Mouse (Mus musculus) layer of hippocampus, postnatal 14 days (tissue): ENCODE results near the gene Fcho1. TPM values are rescaled to one million over a fixed set of nuclear protein-coding genes. Genes with fewer than 3 reads are reported as not detected.
A peak's percentile ranks its signal among the peaks of the same experiment; 100 is the strongest.

ENCODE experiments used
- DNase-seq, 2 experiments: peaks; one replicate each; pipeline ENCODE4 v3.0.0; 2021 to 2022; ENCODE audit warnings: low spot score in 2 of 2, mixed read lengths in 1 of 2
- total RNA-seq, 2 experiments: library from RNA; stranded (reverse); gene quantifications; 2 replicates each; pipeline ENCODE4 v1.2.3; 2021

Gene Fcho1
- total RNA-seq, 2 experiments from 2014 or later = 83.1 to 86.4 TPM

DNA sequence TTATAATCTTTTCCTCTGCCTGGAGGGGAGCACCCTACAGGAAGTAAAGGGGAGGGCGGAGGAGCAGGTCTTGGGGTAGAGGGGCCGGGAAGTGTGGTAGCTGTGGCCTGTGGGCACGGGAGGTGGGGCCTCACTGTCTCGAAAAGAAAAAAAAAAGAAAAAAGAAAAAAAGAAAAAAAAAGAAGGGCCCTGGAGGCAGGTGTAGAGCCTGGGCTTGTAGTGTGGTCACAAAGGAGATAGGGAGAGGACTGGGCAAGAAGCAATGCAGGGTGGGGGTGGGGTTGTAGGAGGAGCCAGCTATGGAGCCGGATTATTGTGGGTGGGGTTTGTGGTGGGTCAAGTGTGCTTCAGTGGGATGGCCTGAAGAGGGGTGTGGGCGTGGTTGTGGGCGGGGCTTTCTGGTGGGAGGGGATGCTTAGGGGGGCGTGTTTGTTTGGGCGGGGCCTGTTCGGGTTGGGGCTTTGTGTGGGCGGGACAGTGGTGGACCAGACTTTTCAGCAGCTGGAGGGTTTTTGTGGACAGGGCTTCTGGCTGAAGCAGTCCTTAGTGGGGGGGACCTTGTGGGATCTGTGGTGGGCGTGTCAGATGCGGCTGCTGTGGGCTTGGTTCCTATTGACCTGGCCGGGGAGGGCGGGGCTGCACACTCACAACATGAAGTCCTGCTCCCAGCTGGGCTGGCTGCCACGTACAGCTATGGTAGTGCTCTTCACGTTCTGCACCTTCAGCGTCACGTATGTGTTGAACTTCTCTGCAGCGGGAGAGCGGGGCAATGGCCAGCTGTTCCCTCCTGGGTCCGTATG is 60.0 kb downstream of the Fcho1 start:
- peak in 1 of 2 experiments; percentile 43 for DNase-seq

DNA sequence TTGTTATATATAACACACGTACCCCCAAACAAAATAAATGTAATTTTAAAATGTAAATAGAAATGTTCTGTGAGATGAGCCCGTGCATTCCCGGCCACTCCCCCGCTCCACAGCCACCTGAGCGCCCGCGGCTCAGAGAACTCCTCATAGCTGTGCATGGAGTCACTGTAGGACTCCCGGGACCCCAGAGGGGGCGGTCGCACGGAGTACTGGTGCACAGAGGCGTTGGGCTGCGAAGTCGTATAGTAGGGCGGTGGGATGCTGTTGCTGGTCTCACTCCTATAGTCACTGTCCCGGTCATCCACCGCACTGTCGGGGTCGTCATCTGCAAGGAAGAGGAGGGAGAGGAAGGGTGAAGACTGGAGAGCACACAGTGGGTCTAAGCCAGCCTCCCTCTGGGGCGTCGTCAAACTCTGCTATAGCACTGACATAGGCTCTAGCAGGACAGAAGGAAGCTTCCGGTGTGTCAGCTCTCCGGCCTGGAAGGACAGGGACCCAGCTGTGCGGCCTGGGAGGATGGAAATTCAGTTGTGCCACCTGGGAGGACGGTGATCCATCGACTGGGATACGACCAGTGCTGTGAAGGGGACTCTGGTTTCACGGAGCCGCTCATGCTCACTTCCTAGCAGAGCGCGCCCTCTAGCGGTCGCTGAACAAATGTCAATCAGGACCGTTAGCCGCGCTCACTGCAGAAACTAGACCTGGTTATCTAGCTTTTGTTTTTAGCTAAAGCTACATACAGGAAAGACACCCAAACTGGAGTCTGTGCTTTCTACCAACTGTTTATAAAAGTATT is 65.0 kb downstream of the Fcho1 start:
- DNase-seq = peak; percentile 83 to 91

DNA sequence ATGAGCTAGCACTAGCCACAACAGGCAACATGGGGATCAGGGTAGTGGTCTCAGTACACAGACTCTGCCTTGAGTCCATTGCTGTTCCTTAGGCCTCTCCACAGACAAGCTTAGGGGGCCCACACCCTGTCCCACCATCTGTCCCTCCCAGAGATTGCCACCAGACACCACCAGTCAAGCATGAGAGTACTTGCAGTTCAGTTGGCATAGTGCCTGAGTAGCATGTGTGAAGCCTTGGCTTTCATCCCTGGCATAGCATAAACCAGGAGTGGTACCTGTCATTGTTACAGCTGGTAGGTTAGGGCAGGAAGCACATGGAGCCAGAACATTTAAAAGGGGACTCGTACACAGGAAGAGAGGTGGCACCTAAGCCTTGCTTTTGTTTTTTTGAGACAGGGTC is 65.8 kb downstream of the Fcho1 start:
- DNase-seq = no peak

DNA sequence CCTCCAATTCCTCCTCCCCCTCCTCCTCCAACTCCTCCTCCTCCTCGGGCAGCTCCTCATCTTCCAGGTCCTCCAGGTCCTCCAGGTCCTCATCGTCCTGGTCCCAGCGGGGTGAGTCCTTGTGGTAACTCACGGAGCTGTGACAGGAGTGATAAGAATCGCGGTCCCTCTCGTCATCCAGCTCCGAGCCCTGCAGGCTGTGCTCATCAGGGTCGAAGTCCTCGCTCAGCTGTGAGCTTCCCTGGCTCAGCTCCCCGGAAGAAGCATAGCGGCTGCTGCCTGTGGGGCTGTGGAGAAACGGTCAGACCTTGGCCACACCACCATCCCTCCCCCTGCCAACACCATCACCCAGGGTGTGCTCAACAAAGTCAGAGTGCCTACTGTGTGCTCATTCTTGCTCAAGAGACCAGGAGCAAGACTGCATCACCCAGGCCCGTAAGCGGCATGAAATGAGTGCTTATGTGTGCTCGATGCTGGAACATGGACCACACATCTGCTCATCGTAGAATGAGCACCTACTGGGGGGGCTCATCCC is 66.9 kb downstream of the Fcho1 start:
- no peak for DNase-seq

Other genes with a start within 250 kb of the Fcho1 start
- 10 to 100 TPM; 60.1 to 62.4 TPM for gene Ano8, start 239.8 kb downstream of the Fcho1 start, total RNA-seq
- 10 to 100 TPM; 30.6 to 33.3 TPM for gene Gtpbp3, start 237.6 kb downstream of the Fcho1 start, total RNA-seq
- 1 to 10 TPM; 7.2 to 7.6 TPM for gene Plvap, start 214.0 kb downstream of the Fcho1 start, total RNA-seq
- not detected for gene Ccdc194, start 200.0 kb downstream of the Fcho1 start, total RNA-seq
- 1 to 10 TPM; 3.4 to 5.5 TPM for gene Bst2, start 188.3 kb downstream of the Fcho1 start, total RNA-seq
- 10 to 100 TPM; 33.8 to 36.2 TPM for gene Mvb12a, start 182.8 kb downstream of the Fcho1 start, total RNA-seq
- gene Tmem221, start 166.8 kb downstream of the Fcho1 start, total RNA-seq = under 1 TPM in 1 of 2 experiments, not detected in 1; 0.35 TPM
- under 1 TPM; 0.12 to 0.21 TPM for gene Nxnl1, start 159.1 kb downstream of the Fcho1 start, total RNA-seq
- 100 to 1,000 TPM in 1 of 2 experiments, 10 to 100 TPM in 1; 90.9 to 101 TPM for gene Slc27a1, start 156.8 kb downstream of the Fcho1 start, total RNA-seq
- gene Pgls, start 133.5 kb downstream of the Fcho1 start, total RNA-seq = 10 to 100 TPM; 59.0 to 61.6 TPM
- gene Fam129c, start 128.1 kb downstream of the Fcho1 start, total RNA-seq = 1 to 10 TPM; 2.6 to 2.7 TPM
- gene Colgalt1, start 114.7 kb downstream of the Fcho1 start, total RNA-seq = 10 to 100 TPM; 58.4 to 62.9 TPM
- gene Unc13a, start 54.0 kb downstream of the Fcho1 start, total RNA-seq = 100 to 1,000 TPM; 268 to 281 TPM
- 1 to 10 TPM; 7.1 to 7.7 TPM for gene Jak3, start 49.4 kb downstream of the Fcho1 start, total RNA-seq
- 1 to 10 TPM; 2.6 to 3.0 TPM for gene Insl3, start 36.5 kb downstream of the Fcho1 start, total RNA-seq
- under 1 TPM; 0.23 to 0.48 TPM for gene B3gnt3, start 23.9 kb downstream of the Fcho1 start, total RNA-seq
- gene Zfp709, start 156.3 kb upstream of the Fcho1 start, total RNA-seq = 10 to 100 TPM in 1 of 2 experiments, 1 to 10 TPM in 1; 9.3 to 10.4 TPM
- 10 to 100 TPM; 10.9 to 12.8 TPM for gene Zfp882, start 182.9 kb upstream of the Fcho1 start, total RNA-seq
- 10 to 100 TPM; 25.2 to 31.4 TPM for gene Zfp617, start 182.9 kb upstream of the Fcho1 start, total RNA-seq
- 10 to 100 TPM; 17.0 to 17.7 TPM for gene Zfp961, start 225.3 kb upstream of the Fcho1 start, total RNA-seq